Mouse (Mus musculus) erythroblast, embryonic 14.5 days (primary cell): ENCODE data around the gene Hfe.

Source experiments
- GATA1 ChIP-seq: IDR thresholded peaks from 2 replicates; pipeline ENCODE4 v1.6.1; 2012; ENCODE audit warnings: low read length, inconsistent platforms, mixed read lengths
- TAL1 ChIP-seq: IDR thresholded peaks from 3 replicates; pipeline ENCODE4 v1.6.1; 2012; ENCODE audit warnings: low read length, inconsistent platforms, mixed read lengths

- TF ChIP-seq GATA1 = no peak
- TF ChIP-seq TAL1 = no peak
These were observed 15.7 kb downstream of the Hfe start for GRCm38 (mm10) chr13:23694956-23695355.
